Mouse (Mus musculus) heart, adult 10 weeks (tissue): ENCODE measurements around the gene Kctd7. TPM values are rescaled to one million over a fixed set of nuclear protein-coding genes. Genes with fewer than 3 reads are reported as not detected.

Experiments
- polyA plus RNA-seq: library from polyadenylated mRNA; stranded (reverse); fragments of 350-450 nt; fragmentation: Illumina TruSeq; extraction: RNeasy Lipid Tissue Mini Kit (QIAGEN cat#74804); gene quantifications from one replicate; pipeline ENCODE4 v1.2.3, GENCODE M21; 2014; ENCODE audit warnings: low read depth, low replicate concordance

The Kctd7 gene
- 1.3 TPM for polyA plus RNA-seq

GRCm38 (mm10) chr5:130144334-130145312 is at the start of gene Kctd7:
Kctd7 (plus strand) TSS chr5:130144861.

GRCm38 (mm10) chr5:130171423-130171954 is 26.8 kb downstream of the Kctd7 start, which contains the start of gene Rabgef1:
Rabgef1 (plus strand) TSS chr5:130171798.

Other genes starting within 250 kb of the Kctd7 start
- 0.73 TPM for gene Zbed5, start 249.1 kb upstream of the Kctd7 start, polyA plus RNA-seq
- gene Phkg1, start 246.3 kb upstream of the Kctd7 start, polyA plus RNA-seq: 59.8 TPM
- 0.86 TPM for gene Nupr1l, start 236.3 kb upstream of the Kctd7 start, polyA plus RNA-seq
- 17.3 TPM for gene Vkorc1l1, start 202.9 kb upstream of the Kctd7 start, polyA plus RNA-seq
- 21.1 TPM for gene Gusb, start 141.8 kb upstream of the Kctd7 start, polyA plus RNA-seq
- gene Asl, start 115.6 kb upstream of the Kctd7 start, polyA plus RNA-seq: 10.2 TPM
- 20.9 TPM for gene Crcp, start 115.6 kb upstream of the Kctd7 start, polyA plus RNA-seq
- gene Tpst1, start 71.5 kb upstream of the Kctd7 start, polyA plus RNA-seq: 18.9 TPM
- gene Rabgef1, start 26.9 kb downstream of the Kctd7 start, polyA plus RNA-seq: 27.0 TPM
- gene Tmem248, start 72.2 kb downstream of the Kctd7 start, polyA plus RNA-seq: 22.0 TPM
- 74.2 TPM for gene Sbds, start 110.7 kb downstream of the Kctd7 start, polyA plus RNA-seq
- 7.8 TPM for gene Tyw1, start 110.8 kb downstream of the Kctd7 start, polyA plus RNA-seq
- gene Caln1, start 224.6 kb downstream of the Kctd7 start, polyA plus RNA-seq: not detected
- gene A330070K13Rik, start 239.8 kb downstream of the Kctd7 start, polyA plus RNA-seq: not detected